ENCODE assay signal across 8 mouse cellular contexts in genomic region chr2:84743561-84743960, GRCm38 (mm10). TPM values are rescaled to one million over a fixed set of nuclear protein-coding genes. Genes with fewer than 3 reads are reported as not detected.
DNase-seq lines count a peak whose midpoint lies in the region; ATAC-seq and TF ChIP-seq lines count a peak whose summit lies in the region.

TSS of gene Gm19426 (minus strand) at chr2:84743655.

- peak within 1 kb of the TSS; percentile 99 for H3K9ac ChIP-seq in heart, embryonic 15.5 days
- H3K9ac ChIP-seq in kidney, embryonic 16.5 days (replicated peaks; ENCODE audit: low read length): peak within 1 kb of the TSS; percentile 100
- H3K9ac ChIP-seq in liver, embryonic 13.5 days: peak within 1 kb of the TSS; percentile 92
- H3K9ac ChIP-seq in neural tube, embryonic 12.5 days: peak within 1 kb of the TSS; percentile 92

- H3K36me3 ChIP-seq in G1E (replicated peaks): no peaks in the 10 kb centered on the region
- H3K36me3 ChIP-seq in forebrain, embryonic 10.5 days (replicated peaks): peaks cover 27% of the 10 kb centered on the region
- H3K36me3 ChIP-seq in heart, embryonic 15.5 days: no peaks in the 10 kb centered on the region
- H3K36me3 ChIP-seq in kidney, embryonic 16.5 days (ENCODE audit: insufficient read depth, low read length): peaks cover 7% of the 10 kb centered on the region; the same call in 1 of the 2 replicates
- H3K36me3 ChIP-seq in liver, embryonic 13.5 days: peaks cover 27% of the 10 kb centered on the region
- peaks cover 12% of the 10 kb centered on the region; the same call in 1 of the 2 replicates for H3K36me3 ChIP-seq in neural tube, embryonic 12.5 days

- peak within 1 kb of the TSS; percentile 99 for H3K27ac ChIP-seq in forebrain, embryonic 10.5 days
- H3K27ac ChIP-seq in heart, embryonic 15.5 days: peak within 1 kb of the TSS; percentile 100
- peak within 1 kb of the TSS; percentile 100 for H3K27ac ChIP-seq in kidney, embryonic 16.5 days (ENCODE audit: low read length)
- peak within 1 kb of the TSS; percentile 85 for H3K27ac ChIP-seq in liver, embryonic 13.5 days
- H3K27ac ChIP-seq in neural tube, embryonic 12.5 days: peak within 1 kb of the TSS; percentile 94

- H3K4me3 ChIP-seq in G1E (ENCODE audit: low read depth, low read length): peak within 1 kb of the TSS; percentile 62; the same call in 1 of the 2 replicates
- H3K4me3 ChIP-seq in forebrain, embryonic 10.5 days: peak within 1 kb of the TSS; percentile 69
- H3K4me3 ChIP-seq in heart, embryonic 15.5 days: peak within 1 kb of the TSS; percentile 95
- peak within 1 kb of the TSS; percentile 97 for H3K4me3 ChIP-seq in kidney, embryonic 16.5 days (ENCODE audit: low read length)
- peak within 1 kb of the TSS; percentile 74 for H3K4me3 ChIP-seq in liver, embryonic 13.5 days (replicated peaks)
- H3K4me3 ChIP-seq in neural tube, embryonic 12.5 days: peak within 1 kb of the TSS; percentile 79

- WGBS in forebrain, embryonic 10.5 days: 1% methylated on average over 25 of the region's 25 CpGs
- under 1% methylated on average over 25 of the region's 25 CpGs for WGBS in heart, embryonic 15.5 days
- under 1% methylated on average over 24 of the region's 25 CpGs for WGBS in kidney, embryonic 16.5 days
- WGBS in liver, embryonic 13.5 days (ENCODE audit: insufficient replicate concordance): under 1% methylated on average over 25 of the region's 25 CpGs
- WGBS in neural tube, embryonic 12.5 days: 2% methylated on average over 25 of the region's 25 CpGs

- DNase-seq in G1E (ENCODE audit: low spot score): no peak
- peak; percentile 89 for DNase-seq in brain, embryonic 18.5 days (ENCODE audit: low read depth, low spot score)
- DNase-seq in forebrain, embryonic 10.5 days (ENCODE audit: extremely low spot score, low spot score): peak; percentile 95
- peak; percentile 65 for DNase-seq in liver, embryonic 13.5 days
- DNase-seq in urinary bladder, postnatal 25 days (ENCODE audit: low spot score): peak; percentile 62

- TF ChIP-seq CTCF in G1E (IDR thresholded peaks at IDR 0.05; ENCODE audit: low read depth, low read length): no peak

- no peaks in the 10 kb centered on the region for H3K9me3 ChIP-seq in G1E (replicated peaks)
- H3K9me3 ChIP-seq in forebrain, embryonic 10.5 days: no peaks in the 10 kb centered on the region
- H3K9me3 ChIP-seq in heart, embryonic 15.5 days (replicated peaks): no peaks in the 10 kb centered on the region
- H3K9me3 ChIP-seq in kidney, embryonic 16.5 days (ENCODE audit: low read length): no peaks in the 10 kb centered on the region
- H3K9me3 ChIP-seq in liver, embryonic 13.5 days (replicated peaks): no peaks in the 10 kb centered on the region
- no peaks in the 10 kb centered on the region for H3K9me3 ChIP-seq in neural tube, embryonic 12.5 days

- no peak for ATAC-seq in G1E (ENCODE audit: extremely low read depth, insufficient number of reproducible peaks, low FRiP score, poor library complexity, severe bottlenecking)
- peak; percentile 94 for ATAC-seq in heart, embryonic 15.5 days (replicated peaks; ENCODE audit: insufficient number of reproducible peaks, insufficient read depth, low FRiP score, low read depth)
- peak; percentile 88 for ATAC-seq in kidney, embryonic 16.5 days (ENCODE audit: low FRiP score, low TSS enrichment)
- peak; percentile 84 for ATAC-seq in liver, embryonic 13.5 days (ENCODE audit: low read depth)
- ATAC-seq in neural tube, embryonic 12.5 days (ENCODE audit: low FRiP score, low read depth): peak; percentile 84

- H3K4me1 ChIP-seq in G1E (ENCODE audit: insufficient read depth, low read depth, low read length): peaks cover 32% of the 10 kb centered on the region
- peaks cover 58% of the 10 kb centered on the region for H3K4me1 ChIP-seq in forebrain, embryonic 10.5 days
- H3K4me1 ChIP-seq in heart, embryonic 15.5 days (replicated peaks): peaks cover 39% of the 10 kb centered on the region
- H3K4me1 ChIP-seq in kidney, embryonic 16.5 days (ENCODE audit: insufficient read depth, low read length): peaks cover 45% of the 10 kb centered on the region
- peaks cover 77% of the 10 kb centered on the region for H3K4me1 ChIP-seq in liver, embryonic 13.5 days (replicated peaks)
- H3K4me1 ChIP-seq in neural tube, embryonic 12.5 days: peaks cover 42% of the 10 kb centered on the region

- H3K27me3 ChIP-seq in G1E (ENCODE audit: insufficient read depth, low read length): peaks cover 82% of the 10 kb centered on the region
- no peaks in the 10 kb centered on the region for H3K27me3 ChIP-seq in forebrain, embryonic 10.5 days (ENCODE audit: poor library complexity, severe bottlenecking)
- H3K27me3 ChIP-seq in heart, embryonic 15.5 days: no peaks in the 10 kb centered on the region
- H3K27me3 ChIP-seq in kidney, embryonic 16.5 days (ENCODE audit: insufficient read depth, low read length): no peaks in the 10 kb centered on the region
- H3K27me3 ChIP-seq in liver, embryonic 13.5 days: peaks cover 21% of the 10 kb centered on the region
- H3K27me3 ChIP-seq in neural tube, embryonic 12.5 days (replicated peaks): no peaks in the 10 kb centered on the region

- H3K4me2 ChIP-seq in heart, embryonic 15.5 days: peak within 1 kb of the TSS; percentile 91
- H3K4me2 ChIP-seq in kidney, embryonic 16.5 days (replicated peaks; ENCODE audit: low read depth, low read length): peak within 1 kb of the TSS; percentile 90
- peak within 1 kb of the TSS; percentile 91 for H3K4me2 ChIP-seq in liver, embryonic 13.5 days
- peak within 1 kb of the TSS; percentile 74 for H3K4me2 ChIP-seq in neural tube, embryonic 12.5 days (replicated peaks)

RNA-seq across cellular contexts. Expression of gene Gm19426, which starts in this region (rescaled TPM):
- total RNA-seq in G1E (2014; fragmentation: Nextera tagmentation) (not detected in 2 replicates), G1E (2017) (not detected in 2 replicates)
- not detected in 2 replicates for polyA plus RNA-seq in G1E (2012)
- polyA plus RNA-seq in forebrain, embryonic 10.5 days (2016; fragmentation: Nextera tagmentation; extraction: Ambion mirVana): 8.5 and 8.8 TPM in 2 replicates
- polyA plus RNA-seq in heart, embryonic 15.5 days (2015; fragmentation: Nextera tagmentation; extraction: Ambion mirVana): 5.1 and 5.3 TPM in 2 replicates
- 9.8 and 10.9 TPM in 2 replicates for polyA plus RNA-seq in kidney, embryonic 16.5 days (2015; fragmentation: Nextera tagmentation; extraction: Ambion mirVana)
- polyA plus RNA-seq in liver, embryonic 13.5 days (2015; fragmentation: Nextera tagmentation; extraction: Ambion mirVana): 1.5 and 2.2 TPM in 2 replicates
- polyA plus RNA-seq in neural tube, embryonic 12.5 days (2016; fragmentation: Nextera tagmentation; extraction: Ambion mirVana): 7.8 and 9.0 TPM in 2 replicates
